In genomic region chr4:136722361-136723082, GRCm38 (mm10) we compare ENCODE assay signal across 13 mouse cellular contexts.
DNase-seq lines count a peak whose midpoint lies in the region; ATAC-seq and TF ChIP-seq lines count a peak whose summit lies in the region.
"Had no signal": no experiment of that assay in that cellular context is flagged by ENCODE, and none has a peak within 500 bp of the region (broad histone marks: within the 10 kb centered on the region; RNA-seq: fewer than 3 reads in every experiment).

No protein-coding gene starts in this region.

- no peak overlapping the region for H3K4me2 ChIP-seq in forebrain, postnatal 0 days (ENCODE audit: low read depth)
- H3K4me2 ChIP-seq in forebrain, embryonic 11.5 days (ENCODE audit: low read depth, low read length, severe bottlenecking), result no peak overlapping the region
- no peak overlapping the region for H3K4me2 ChIP-seq in lung, postnatal 0 days (replicated peaks; ENCODE audit: low read depth, low read length)
- no peak overlapping the region for H3K4me2 ChIP-seq in embryonic facial prominence, embryonic 15.5 days (replicated peaks)

- H3K9me3 ChIP-seq in forebrain, postnatal 0 days (ENCODE audit: low read length), result no peaks in the 10 kb centered on the region
- H3K9me3 ChIP-seq in forebrain, embryonic 11.5 days (ENCODE audit: control insufficient read depth, low read length), result no peaks in the 10 kb centered on the region
- no peaks in the 10 kb centered on the region for H3K9me3 ChIP-seq in lung, postnatal 0 days (ENCODE audit: low read length)
- no peaks in the 10 kb centered on the region for H3K9me3 ChIP-seq in embryonic facial prominence, embryonic 15.5 days (replicated peaks)

- TF ChIP-seq EP300 in lung, postnatal 0 days (IDR thresholded peaks at IDR 0.05), result no peak

- H3K27me3 ChIP-seq in forebrain, postnatal 0 days (ENCODE audit: insufficient read depth, low read length), result no peaks in the 10 kb centered on the region
- no peaks in the 10 kb centered on the region; the same call in 1 of the 2 replicates for H3K27me3 ChIP-seq in forebrain, embryonic 11.5 days (ENCODE audit: control insufficient read depth, insufficient read depth, low read length)
- H3K27me3 ChIP-seq in lung, postnatal 0 days (replicated peaks; ENCODE audit: insufficient read depth, low read length), result no peaks in the 10 kb centered on the region
- no peaks in the 10 kb centered on the region for H3K27me3 ChIP-seq in embryonic facial prominence, embryonic 15.5 days

- WGBS in forebrain, postnatal 0 days, result 45% methylated on average over 17 of the region's 17 CpGs
- 73% methylated on average over 17 of the region's 17 CpGs for WGBS in forebrain, embryonic 11.5 days
- WGBS in lung, postnatal 0 days, result 51% methylated on average over 17 of the region's 17 CpGs
- 24% methylated on average over 17 of the region's 17 CpGs for WGBS in embryonic facial prominence, embryonic 15.5 days

- no peak overlapping the region for H3K9ac ChIP-seq in forebrain, postnatal 0 days
- no peak overlapping the region for H3K9ac ChIP-seq in forebrain, embryonic 11.5 days (ENCODE audit: low read length)
- H3K9ac ChIP-seq in lung, postnatal 0 days (replicated peaks; ENCODE audit: low read depth), result no peak overlapping the region
- H3K9ac ChIP-seq in embryonic facial prominence, embryonic 15.5 days, result no peak overlapping the region

- H3K4me1 ChIP-seq in forebrain, postnatal 0 days (ENCODE audit: insufficient read depth), result no peaks in the 10 kb centered on the region
- peaks cover 9% of the 10 kb centered on the region for H3K4me1 ChIP-seq in forebrain, embryonic 11.5 days (replicated peaks; ENCODE audit: control insufficient read depth, insufficient read depth, low read length)
- H3K4me1 ChIP-seq in lung, postnatal 0 days (ENCODE audit: insufficient read depth, low read depth, low read length), result no peaks in the 10 kb centered on the region
- H3K4me1 ChIP-seq in embryonic facial prominence, embryonic 15.5 days, result peaks cover 27% of the 10 kb centered on the region

- peak; percentile 32 for DNase-seq in forebrain, postnatal 0 days
- no peak for DNase-seq in forebrain, embryonic 11.5 days (ENCODE audit: low spot score)
- peak; percentile 42 for DNase-seq in lung, postnatal 0 days (ENCODE audit: low spot score)
- no peak for DNase-seq in lung, adult 18-20 months
- peak; percentile 76 for DNase-seq in adrenal gland, adult 2 months
- no peak for DNase-seq in urinary bladder, postnatal 14 days (ENCODE audit: low spot score)
- DNase-seq: cerebellum, postnatal 25 days; heart, adult 11 months; heart, postnatal 10 days; kidney, postnatal 14 days had no signal

- no peak overlapping the region for H3K4me3 ChIP-seq in forebrain, postnatal 0 days (ENCODE audit: low read depth, low read length)
- H3K4me3 ChIP-seq in forebrain, embryonic 11.5 days (ENCODE audit: low read depth, low read length), result no peak overlapping the region
- H3K4me3 ChIP-seq in lung, postnatal 0 days (ENCODE audit: low read depth, low read length), result no peak overlapping the region
- no peak overlapping the region for H3K4me3 ChIP-seq in embryonic facial prominence, embryonic 15.5 days (replicated peaks)

- peak; percentile 45 for ATAC-seq in forebrain, postnatal 0 days
- no peak for ATAC-seq in forebrain, embryonic 11.5 days (replicated peaks; ENCODE audit: low FRiP score)
- ATAC-seq in lung, postnatal 0 days, result peak; percentile 44; the same call in 1 of the 2 replicates
- ATAC-seq in embryonic facial prominence, embryonic 15.5 days (ENCODE audit: insufficient number of reproducible peaks, low FRiP score, low TSS enrichment, low read depth), result no peak
- no peak for ATAC-seq in megakaryocyte-erythroid progenitor cell, adult 5-6 weeks (replicated peaks; ENCODE audit: low FRiP score, low TSS enrichment, poor library complexity, severe bottlenecking)

- no peak for TF ChIP-seq CTCF in forebrain, postnatal 0 days (IDR thresholded peaks at IDR 0.05; ENCODE audit: low read depth)
- TF ChIP-seq CTCF in lung, postnatal 0 days (IDR thresholded peaks at IDR 0.05), result no peak

- no peaks in the 10 kb centered on the region for H3K36me3 ChIP-seq in forebrain, postnatal 0 days (ENCODE audit: insufficient read depth)
- no peaks in the 10 kb centered on the region for H3K36me3 ChIP-seq in forebrain, embryonic 11.5 days (ENCODE audit: control insufficient read depth, insufficient read depth, low read length)
- no peaks in the 10 kb centered on the region for H3K36me3 ChIP-seq in lung, postnatal 0 days (ENCODE audit: insufficient read depth, low read length)
- H3K36me3 ChIP-seq in embryonic facial prominence, embryonic 15.5 days, result no peaks in the 10 kb centered on the region

- H3K27ac ChIP-seq in forebrain, postnatal 0 days (ENCODE audit: low read depth, low read length), result no peak overlapping the region
- no peak overlapping the region for H3K27ac ChIP-seq in forebrain, embryonic 11.5 days (ENCODE audit: low read depth, low read length)
- H3K27ac ChIP-seq in lung, postnatal 0 days (ENCODE audit: low read length), result no peak overlapping the region
- 0 out of 2 replicates have a peak overlapping the region, but pooled peaks have one; percentile 11 for H3K27ac ChIP-seq in embryonic facial prominence, embryonic 15.5 days (replicated peaks)
- H3K27ac ChIP-seq: macrophage had no signal

Comparison
In these comparisons a context has a peak if more than half of its experiments do, and no peak if none do; other contexts are left out.
1. ATAC-seq: peak in forebrain, postnatal 0 days (single experiment) and lung, postnatal 0 days (single experiment); none in forebrain, embryonic 11.5 days (single experiment), embryonic facial prominence, embryonic 15.5 days (single experiment) and megakaryocyte-erythroid progenitor cell, adult 5-6 weeks (single experiment).
2. DNase-seq: peak in forebrain, postnatal 0 days (single experiment), lung, postnatal 0 days (single experiment) and adrenal gland, adult 2 months (single experiment); none in forebrain, embryonic 11.5 days (single experiment), lung, adult 18-20 months (0 of 2) and urinary bladder, postnatal 14 days (single experiment).